ENCODE assay signal across 8 mouse cellular contexts in the genomic region with DNA sequence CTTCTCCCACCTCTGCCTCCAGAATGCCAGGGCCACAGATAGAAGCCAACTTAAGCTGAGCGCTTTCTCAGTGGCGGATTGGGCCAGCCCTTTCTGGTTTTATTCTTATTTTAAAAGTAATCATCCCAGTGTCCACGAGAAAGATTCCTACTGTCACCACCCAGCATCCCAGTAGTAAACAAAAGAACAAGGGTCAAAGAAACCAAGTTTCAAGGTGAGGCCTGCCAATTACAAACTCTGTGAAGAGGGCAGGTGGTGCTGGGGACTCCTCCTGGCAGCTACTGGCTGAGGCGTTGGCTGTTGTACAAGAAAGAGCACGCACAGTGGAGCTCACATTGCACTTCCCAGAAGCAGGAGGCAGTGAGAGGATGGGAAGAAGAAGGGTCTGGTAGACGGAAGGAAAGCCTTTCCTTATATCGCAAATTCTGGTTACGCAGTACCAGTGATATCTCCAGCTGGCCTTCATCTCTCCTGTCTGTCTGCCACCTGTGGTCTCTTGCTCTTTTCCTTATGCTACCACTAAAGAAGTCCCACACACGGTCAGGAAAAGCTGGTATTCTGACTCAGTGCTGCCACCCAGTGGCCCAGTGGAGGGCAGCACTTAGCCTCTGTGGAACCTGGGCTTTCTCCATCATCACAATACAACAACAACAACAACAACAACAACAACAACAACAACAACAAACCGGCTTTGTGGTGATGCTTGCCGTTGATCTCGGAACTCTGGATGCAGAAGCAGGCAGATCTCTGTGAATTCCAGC. TPM values are rescaled to one million over a fixed set of nuclear protein-coding genes. Genes with fewer than 3 reads are reported as not detected.
A peak's percentile ranks its signal among the peaks of the same experiment; 100 is the strongest.
DNase-seq lines count a peak whose midpoint lies in the region; ATAC-seq and TF ChIP-seq lines count a peak whose summit lies in the region.

No protein-coding gene starts in this region.

- H3K36me3 ChIP-seq in heart, adult 2 months (ENCODE audit: control insufficient read depth, insufficient read depth, low read length), result no peaks in the 10 kb centered on the region
- no peaks in the 10 kb centered on the region for H3K36me3 ChIP-seq in forebrain, embryonic 10.5 days (replicated peaks)
- H3K36me3 ChIP-seq in hindbrain, postnatal 0 days (ENCODE audit: insufficient read depth, low read length), result no peaks in the 10 kb centered on the region
- H3K36me3 ChIP-seq in midbrain, embryonic 13.5 days, result no peaks in the 10 kb centered on the region

- no peak for TF ChIP-seq EP300 in heart, adult 2 months (IDR thresholded peaks at IDR 0.05; ENCODE audit: insufficient read depth, low read depth, low read length)

- no peak overlapping the region for H3K4me2 ChIP-seq in hindbrain, postnatal 0 days (ENCODE audit: low read depth, low read length)
- no peak overlapping the region for H3K4me2 ChIP-seq in midbrain, embryonic 13.5 days (replicated peaks)

- peak; percentile 66 for ATAC-seq in hindbrain, postnatal 0 days
- ATAC-seq in midbrain, embryonic 13.5 days, result peak; percentile 62; the same call in 1 of the 2 replicates

- no peaks in the 10 kb centered on the region for H3K9me3 ChIP-seq in forebrain, embryonic 10.5 days
- no peaks in the 10 kb centered on the region for H3K9me3 ChIP-seq in hindbrain, postnatal 0 days (ENCODE audit: low read length)
- H3K9me3 ChIP-seq in midbrain, embryonic 13.5 days, result no peaks in the 10 kb centered on the region

- no peak overlapping the region for H3K4me3 ChIP-seq in heart, adult 2 months
- no peak overlapping the region for H3K4me3 ChIP-seq in forebrain, embryonic 10.5 days
- H3K4me3 ChIP-seq in hindbrain, postnatal 0 days (ENCODE audit: low read length), result no peak overlapping the region
- no peak overlapping the region for H3K4me3 ChIP-seq in midbrain, embryonic 13.5 days (replicated peaks)

- WGBS in heart, adult 2 months, result 36% methylated on average over 12 of the region's 12 CpGs
- whole genome bisulfite sequencing in forebrain, embryonic 10.5 days, result 42% methylated on average over 12 of the region's 12 CpGs
- WGBS in hindbrain, postnatal 0 days, result 34% methylated on average over 12 of the region's 12 CpGs
- 48% methylated on average over 12 of the region's 12 CpGs for WGBS in midbrain, embryonic 13.5 days

- no peaks in the 10 kb centered on the region; the same call in 1 of the 2 replicates for H3K4me1 ChIP-seq in heart, adult 2 months (ENCODE audit: control insufficient read depth, insufficient read depth, low read length)
- H3K4me1 ChIP-seq in forebrain, embryonic 10.5 days, result peaks cover 11% of the 10 kb centered on the region
- no peaks in the 10 kb centered on the region for H3K4me1 ChIP-seq in hindbrain, postnatal 0 days (ENCODE audit: insufficient read depth, low read length)
- H3K4me1 ChIP-seq in midbrain, embryonic 13.5 days (replicated peaks), result no peaks in the 10 kb centered on the region

- TF ChIP-seq POLR2A in heart, adult 2 months (IDR thresholded peaks at IDR 0.05; ENCODE audit: insufficient read depth, low read depth, low read length), result no peak

- no peak overlapping the region for H3K27ac ChIP-seq in heart, adult 2 months
- H3K27ac ChIP-seq in forebrain, embryonic 10.5 days, result no peak overlapping the region
- no peak overlapping the region for H3K27ac ChIP-seq in hindbrain, postnatal 0 days
- H3K27ac ChIP-seq in midbrain, embryonic 13.5 days, result no peak overlapping the region

- H3K27me3 ChIP-seq in heart, adult 2 months (ENCODE audit: control insufficient read depth, insufficient read depth, low read length), result no peaks in the 10 kb centered on the region; the same call in 1 of the 2 replicates
- H3K27me3 ChIP-seq in forebrain, embryonic 10.5 days (ENCODE audit: poor library complexity, severe bottlenecking), result peaks cover 18% of the 10 kb centered on the region
- no peaks in the 10 kb centered on the region for H3K27me3 ChIP-seq in hindbrain, postnatal 0 days (ENCODE audit: insufficient read depth, low read length)
- no peaks in the 10 kb centered on the region; the same call in none of the 2 replicates for H3K27me3 ChIP-seq in midbrain, embryonic 13.5 days

- H3K79me2 ChIP-seq in heart, adult 2 months (replicated peaks; ENCODE audit: control insufficient read depth, insufficient read depth, low read length), result no peaks in the 10 kb centered on the region

- H3K9ac ChIP-seq in heart, adult 2 months (ENCODE audit: low read depth, low read length), result no peak overlapping the region
- no peak overlapping the region for H3K9ac ChIP-seq in hindbrain, postnatal 0 days (replicated peaks; ENCODE audit: low read length)
- H3K9ac ChIP-seq in midbrain, embryonic 13.5 days (replicated peaks), result no peak overlapping the region

- intact Hi-C loops in heart, adult 2 months (cut with DNase I), result loop anchor here (1.0 to 5.0 kb wide), 2 partner anchors 235 to 313 kb away; no protein-coding TSS in a partner anchor
- intact Hi-C loops in heart, postnatal 25 days (cut with DNase I), result loop anchor here (1.0 to 5.0 kb wide), 2 partner anchors 235 to 313 kb away; no protein-coding TSS in a partner anchor
- intact Hi-C loops in left cerebral cortex, postnatal 14 days (cut with DNase I), result loop anchor here (10.0 kb wide), 2 partner anchors 442 to 852 kb away; a partner anchor contains a TSS

- peak; percentile 84 for TF ChIP-seq CTCF in heart, adult 2 months (IDR thresholded peaks at IDR 0.05)
- peak; percentile 96 for TF ChIP-seq CTCF in hindbrain, postnatal 0 days (IDR thresholded peaks at IDR 0.05; ENCODE audit: low read depth)

- peak; percentile 35 to 64 for DNase-seq in heart, adult 2 months
- DNase-seq in heart, postnatal 25 days (ENCODE audit: low spot score), result no peak
- peak; percentile 64 for DNase-seq in adrenal gland, postnatal 10 days
- DNase-seq in forebrain, embryonic 10.5 days (ENCODE audit: extremely low spot score, low spot score), result peak; percentile 74
- DNase-seq in hindbrain, postnatal 0 days (ENCODE audit: low spot score), result peak; percentile 79
- DNase-seq in left cerebral cortex, postnatal 14 days (ENCODE audit: low spot score in 2 of 2), result peak; percentile 33 to 65
- peak; percentile 1 for DNase-seq in telencephalon, adult 2 months (ENCODE audit: low read depth, low spot score)

RNA-seq across cellular contexts. Expression of a gene that starts 29.0 kb away (rescaled TPM):
- 1 to 10 TPM; 1.0 to 1.2 TPM for total RNA-seq in heart, adult 2 months (2021)
- 2.1 and 2.6 TPM in 2 replicates for polyA plus RNA-seq in heart, adult 2 months (2012; rRNA removed)
- total RNA-seq in heart, postnatal 25 days (2021), result 1 to 10 TPM; 1.3 to 1.9 TPM
- 1 to 10 TPM; 1.5 to 3.3 TPM for total RNA-seq in adrenal gland, postnatal 10 days (2021)
- polyA plus RNA-seq in forebrain, embryonic 10.5 days (2016; fragmentation: Nextera tagmentation; extraction: Ambion mirVana), result 12.9 and 13.0 TPM in 2 replicates
- 12.0 and 13.9 TPM in 2 replicates for total RNA-seq in hindbrain, postnatal 0 days (2014; rRNA removed)
- polyA plus RNA-seq in hindbrain, postnatal 0 days (2015; fragmentation: Nextera tagmentation; extraction: Ambion mirVana), result 2.0 and 3.0 TPM in 2 replicates
- 1 to 10 TPM; 3.3 to 3.8 TPM for total RNA-seq in left cerebral cortex, postnatal 14 days (2021)
- 2.9 and 3.9 TPM in 2 replicates for polyA plus RNA-seq in midbrain, embryonic 13.5 days (2015; fragmentation: Nextera tagmentation; extraction: Ambion mirVana)
